Mouse (Mus musculus): ENCODE measurements around the gene Cct3. TPM values are rescaled to one million over a fixed set of nuclear protein-coding genes. Genes with fewer than 3 reads are reported as not detected.
"Not testable (repeated sequence)": the region's sequence is repeated elsewhere in the genome, so short reads cannot be mapped to it uniquely, and the experiment has no call there.

The Cct3 gene
- polyA plus RNA-seq, 1 experiment: 157 TPM

DNA sequence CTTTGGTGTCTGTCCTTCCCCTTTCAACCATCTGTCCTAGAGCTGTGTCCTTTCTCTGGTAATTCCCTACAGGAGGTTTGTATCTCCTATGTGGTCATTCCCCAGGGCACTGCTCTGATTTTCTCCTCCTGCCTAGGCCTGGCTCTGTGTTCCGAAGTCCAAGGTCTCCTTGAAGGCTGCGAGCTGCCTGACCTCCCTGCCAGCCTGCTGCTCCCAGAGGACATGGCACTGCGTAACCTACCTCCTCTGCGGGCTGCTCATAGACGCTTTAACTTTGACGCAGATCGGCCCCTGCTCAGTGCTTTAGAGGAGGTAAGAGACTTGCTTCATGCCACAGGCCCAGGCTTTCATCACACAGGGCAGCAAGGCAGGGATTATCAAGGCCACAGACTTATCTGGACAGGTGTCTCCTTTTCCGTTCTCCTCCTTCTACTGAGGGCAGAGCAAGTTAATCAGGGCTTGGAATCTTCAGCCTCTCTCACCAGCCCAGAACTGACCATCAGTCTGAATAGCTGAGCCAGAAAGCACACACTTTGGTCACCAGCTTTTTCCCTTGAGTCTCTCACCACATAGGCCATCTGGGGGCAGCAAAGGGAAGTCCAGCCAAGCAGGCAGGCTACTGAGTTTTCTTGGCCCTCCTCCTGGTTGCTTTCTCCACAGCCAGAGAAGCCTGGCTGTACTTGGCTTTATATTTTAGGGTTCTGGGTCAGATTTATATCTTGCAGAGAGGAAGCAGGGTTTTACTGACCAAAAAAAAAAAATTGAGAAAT lies 57.7 kb downstream of the Cct3 start:
- peak in 1 of 2 experiments; percentile 48 for DNase-seq (ENCODE audit: extremely low spot score in 1 of 2, low spot score in 1 of 2)

DNA sequence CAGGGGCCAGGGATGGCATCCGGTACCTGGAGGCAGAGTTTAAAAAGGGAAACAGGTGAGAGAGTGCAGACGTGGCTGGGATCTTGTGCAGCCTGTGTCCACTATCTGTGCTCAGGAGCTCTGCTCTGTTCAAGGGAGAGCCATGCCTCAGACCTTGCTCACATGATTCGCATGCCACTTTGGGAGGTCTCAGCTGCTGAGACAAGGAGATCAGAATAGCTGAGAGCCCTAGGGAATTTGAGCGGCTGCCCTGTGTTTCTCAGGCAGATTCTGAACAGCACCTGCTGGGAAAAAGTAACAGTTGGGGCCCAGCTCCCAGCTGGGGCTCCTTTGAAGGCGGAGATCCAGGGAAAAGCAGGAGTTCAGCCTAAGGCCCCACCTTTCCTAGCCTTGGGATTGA lies 62.7 kb downstream of the Cct3 start:
- DNase-seq (ENCODE audit: extremely low spot score in 1 of 2, low spot score in 1 of 2): no peak

DNA sequence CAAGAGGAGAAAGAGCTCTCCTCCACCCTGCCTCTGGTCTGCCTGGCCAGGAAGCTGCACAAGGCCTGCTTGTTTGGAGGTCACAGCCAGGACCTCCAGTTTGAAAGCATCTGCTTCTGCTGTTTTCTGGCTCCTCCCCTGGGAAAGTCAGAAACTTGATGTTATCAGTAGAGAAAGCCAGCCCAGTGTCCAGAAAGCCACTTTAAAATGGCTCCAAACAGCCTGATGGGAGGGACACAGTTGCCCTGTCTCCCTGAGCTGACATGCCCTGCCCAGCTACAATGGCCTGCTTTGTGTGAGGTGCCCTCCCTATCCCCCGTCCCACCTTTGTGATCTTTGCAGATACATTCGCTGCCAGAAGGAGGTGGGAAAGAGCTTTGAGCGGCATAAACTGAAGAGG lies 63.1 kb downstream of the Cct3 start:
- DNase-seq (ENCODE audit: extremely low spot score in 1 of 2, low spot score in 1 of 2): no peak

DNA sequence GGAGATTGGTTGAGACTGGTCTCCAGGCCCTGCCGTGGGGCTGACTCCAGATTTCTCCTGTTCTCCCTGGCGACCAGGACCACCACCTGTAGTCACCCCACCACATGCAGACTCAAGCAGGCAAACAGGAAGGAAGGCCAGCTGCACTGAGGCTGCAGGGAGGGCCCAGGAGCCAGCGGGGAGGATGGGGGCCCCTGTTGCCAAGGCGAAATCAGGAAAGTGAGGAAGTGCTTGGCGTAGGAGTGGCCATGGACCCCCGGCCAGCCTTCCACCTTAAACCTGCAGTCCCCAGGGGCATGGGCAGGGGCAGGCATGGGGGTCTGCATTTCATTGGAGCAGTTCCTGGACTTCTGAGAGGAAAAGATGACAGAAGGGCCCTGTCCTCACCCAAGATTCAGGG lies 64.2 kb downstream of the Cct3 start:
- no peak for DNase-seq (ENCODE audit: extremely low spot score in 1 of 2, low spot score in 1 of 2)

DNA sequence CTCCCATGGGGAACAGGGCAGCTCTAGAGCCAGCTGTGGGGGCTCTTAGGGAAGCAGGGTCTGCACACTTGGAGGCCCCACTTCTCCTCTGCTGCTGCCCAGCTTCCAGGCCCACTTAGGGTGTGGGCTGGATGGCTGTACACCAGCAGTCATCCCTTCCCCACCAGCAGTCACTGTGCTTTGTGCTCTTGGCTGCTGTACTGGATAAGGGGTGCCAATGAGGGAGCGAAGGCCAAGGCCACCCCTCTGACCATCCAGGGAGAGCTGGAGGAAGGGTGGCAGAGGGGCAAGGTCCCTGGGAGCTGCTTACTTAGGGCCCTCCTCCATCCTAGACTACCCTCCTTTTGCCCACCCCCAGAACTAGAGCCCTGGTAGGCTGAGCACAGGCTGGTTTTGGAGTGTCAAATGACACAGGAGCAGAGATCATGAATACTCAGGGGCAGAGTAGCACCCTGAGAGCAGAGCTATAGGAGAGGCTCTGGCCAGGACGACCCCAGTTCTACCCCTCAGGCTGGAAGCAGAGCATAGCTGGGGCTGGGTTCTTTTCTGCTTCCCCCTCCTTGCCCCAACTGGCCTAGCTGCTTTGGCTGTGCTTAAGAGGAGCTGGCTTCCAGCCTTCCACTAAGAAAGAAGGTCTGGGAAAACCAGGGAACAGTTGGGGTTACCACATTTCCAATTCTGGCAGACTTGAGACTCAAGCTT lies 64.8 kb downstream of the Cct3 start:
- no peak for DNase-seq (ENCODE audit: extremely low spot score in 1 of 2, low spot score in 1 of 2)

DNA sequence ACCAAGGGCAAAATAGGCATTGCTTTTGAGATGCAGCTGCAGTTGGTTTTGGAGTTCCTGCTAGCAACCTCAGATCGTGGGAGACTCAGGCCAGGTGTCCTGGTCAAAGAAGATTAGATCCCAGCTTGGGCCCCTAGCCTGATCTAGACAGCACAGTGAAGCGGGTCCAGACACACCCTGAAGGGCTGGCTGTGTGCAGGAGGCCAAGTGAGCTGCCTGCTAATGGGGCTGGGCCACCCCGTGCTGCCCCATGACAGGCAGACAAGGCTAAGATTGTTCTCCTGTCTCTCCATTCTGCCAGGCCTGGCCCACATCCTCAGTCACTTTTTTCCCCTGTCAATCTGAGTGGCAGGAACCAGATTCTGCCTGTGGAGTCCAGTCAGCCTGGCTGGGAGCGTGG lies 66.8 kb downstream of the Cct3 start:
- DNase-seq (ENCODE audit: extremely low spot score in 1 of 2, low spot score in 1 of 2): peak in 1 of 2 experiments; percentile 44

DNA sequence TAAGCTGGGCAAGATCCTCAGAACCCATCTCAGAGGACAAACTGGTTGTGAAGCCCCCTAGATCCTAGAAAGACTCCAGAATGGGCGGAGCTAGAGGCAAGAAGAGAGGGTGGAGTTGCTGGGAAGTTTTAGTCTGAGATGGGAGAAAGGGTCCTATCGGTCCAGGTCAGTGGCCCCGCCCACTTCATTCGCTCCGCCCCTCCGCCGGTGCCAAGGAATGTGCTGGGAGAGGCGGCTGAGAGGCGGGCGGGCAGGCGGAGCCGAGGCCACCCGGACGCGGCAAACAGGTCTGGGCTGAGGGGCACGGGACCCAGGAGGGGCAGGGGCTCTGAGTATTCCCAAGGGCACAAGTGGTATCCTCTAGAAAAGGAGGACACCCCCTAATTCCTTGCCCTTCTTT lies 67.4 kb downstream of the Cct3 start, which contains the start of gene Paqr6:
Paqr6 (plus strand) TSS at position 248 of the 400 bp plus-strand sequence.
- no peak for DNase-seq (ENCODE audit: extremely low spot score in 1 of 2, low spot score in 1 of 2)

DNA sequence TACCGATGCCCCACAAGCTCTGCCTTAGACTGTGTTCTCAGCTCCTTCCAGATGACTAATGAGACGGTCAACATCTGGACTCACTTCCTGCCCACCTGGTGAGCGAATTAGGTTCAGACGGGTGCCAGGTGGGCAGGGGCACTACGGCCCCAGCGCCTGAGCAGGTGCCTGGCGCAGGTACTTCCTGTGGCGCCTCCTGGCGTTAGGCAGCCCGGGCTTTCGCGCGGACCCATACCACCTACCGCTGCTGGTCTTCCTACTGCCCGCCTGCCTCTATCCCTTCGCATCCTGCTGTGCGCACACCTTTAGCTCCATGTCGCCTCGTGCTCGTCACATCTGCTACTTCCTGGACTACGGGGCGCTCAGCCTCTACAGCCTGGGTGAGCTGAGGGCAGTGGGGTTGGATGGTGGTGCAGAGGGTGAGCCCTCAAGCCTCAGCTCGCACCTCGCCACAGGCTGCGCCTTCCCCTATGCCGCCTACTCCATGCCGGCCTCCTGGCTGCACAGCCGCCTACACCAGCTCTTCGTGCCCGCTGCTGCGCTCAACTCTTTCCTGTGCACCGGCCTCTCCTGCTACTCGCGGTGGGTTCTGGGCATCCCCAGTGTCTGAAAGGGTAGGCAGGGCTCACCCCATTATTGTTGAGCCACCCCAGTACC lies 68.9 kb downstream of the Cct3 start:
- peak in 1 of 2 experiments; percentile 38 for DNase-seq (ENCODE audit: extremely low spot score in 1 of 2, low spot score in 1 of 2)

DNA sequence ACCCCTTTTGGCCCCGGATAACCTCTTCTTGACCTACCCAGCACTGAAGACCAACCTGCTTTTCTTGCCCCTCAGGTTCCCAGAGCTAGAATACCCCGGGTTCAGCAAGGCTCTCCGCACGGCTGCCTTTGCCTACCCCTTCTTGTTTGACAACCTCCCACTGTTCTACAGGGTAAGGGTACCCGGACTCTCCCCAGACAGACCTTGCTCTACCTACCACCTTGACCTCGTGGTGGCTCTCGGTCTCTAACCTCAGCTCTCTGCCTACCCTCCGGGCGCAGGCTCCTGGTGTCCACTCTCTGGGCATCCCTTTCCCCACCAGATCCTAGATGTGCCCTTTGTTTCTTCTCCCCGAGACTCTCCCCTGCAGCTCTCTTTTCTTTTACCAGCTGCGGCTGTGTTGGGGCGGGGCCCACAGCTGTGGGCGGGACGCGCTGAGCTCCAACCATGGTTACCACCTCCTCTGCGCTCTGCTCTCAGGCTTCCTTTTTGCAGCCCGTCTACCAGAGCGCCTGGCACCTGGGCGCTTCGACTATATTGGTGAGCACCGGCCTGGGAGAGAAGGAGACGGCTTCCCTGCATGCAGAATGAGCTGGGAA lies 70.0 kb downstream of the Cct3 start:
- DNase-seq (ENCODE audit: extremely low spot score in 1 of 2, low spot score in 1 of 2): peak in 1 of 2 experiments; percentile 74

DNA sequence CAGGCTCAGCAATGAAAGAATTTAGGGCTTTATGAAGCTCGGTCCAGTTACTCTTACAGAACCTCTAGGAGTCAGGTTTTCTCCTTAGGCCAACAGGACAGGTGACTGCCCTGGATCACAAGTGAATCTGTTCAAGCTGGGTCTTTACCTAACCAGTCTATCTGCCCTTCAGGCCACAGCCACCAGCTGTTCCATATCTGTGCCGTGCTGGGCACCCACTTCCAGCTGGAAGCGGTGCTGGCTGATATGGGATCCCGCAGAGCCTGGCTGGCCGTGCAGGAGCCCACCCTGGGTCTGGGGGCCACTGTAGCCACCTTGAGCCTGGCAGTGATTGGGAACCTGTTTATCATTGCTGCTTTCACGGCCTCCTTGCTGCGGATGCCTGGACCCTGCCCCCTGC lies 70.6 kb downstream of the Cct3 start:
- DNase-seq (ENCODE audit: extremely low spot score in 1 of 2, low spot score in 1 of 2): not testable (repeated sequence)

DNA sequence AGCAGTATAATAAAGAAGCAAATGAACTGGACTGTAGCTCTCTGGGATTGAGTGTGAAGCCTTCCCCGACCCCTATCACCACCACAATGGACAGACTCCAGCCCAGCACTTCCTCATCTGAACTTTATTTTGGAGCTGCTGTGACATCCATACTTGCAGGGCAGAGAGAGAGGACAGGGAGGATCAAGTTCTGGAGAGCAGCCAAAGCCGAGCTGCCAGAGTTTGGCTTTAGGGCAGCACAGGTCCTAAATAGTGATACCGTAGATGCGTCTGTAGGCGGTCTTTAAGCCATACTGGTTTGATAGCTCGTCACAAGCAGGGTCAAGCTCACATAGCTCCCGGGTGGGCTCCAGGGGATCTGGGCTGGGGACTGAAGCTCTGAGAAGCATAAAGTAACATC lies 71.6 kb downstream of the Cct3 start:
- DNase-seq (ENCODE audit: extremely low spot score in 1 of 2, low spot score in 1 of 2): not testable (repeated sequence)

Other genes starting within 250 kb of the Cct3 start
- gene Naxe, start 238.6 kb upstream of the Cct3 start, polyA plus RNA-seq (2012; rRNA removed): 79.5 and 90.3 TPM in 2 replicates
- gene Ttc24, start 218.8 kb upstream of the Cct3 start, polyA plus RNA-seq (2012; rRNA removed): not detected in 2 replicates
- 0.64 and 0.74 TPM in 2 replicates for gene Iqgap3, start 215.1 kb upstream of the Cct3 start, polyA plus RNA-seq (2012; rRNA removed)
- 137 and 138 TPM in 2 replicates for gene Mef2d, start 154.7 kb upstream of the Cct3 start, polyA plus RNA-seq (2012; rRNA removed)
- gene Rhbg, start 42.4 kb upstream of the Cct3 start, polyA plus RNA-seq (2012; rRNA removed): not detected in 2 replicates
- not detected in 2 replicates for gene Gm38392, start 9.9 kb upstream of the Cct3 start, polyA plus RNA-seq (2012; rRNA removed)
- 4.2 and 5.1 TPM in 2 replicates for gene Tsacc, start 117 bp upstream of the Cct3 start, polyA plus RNA-seq (2012; rRNA removed)
- 88.0 and 91.7 TPM in 2 replicates for gene Glmp, start 27.9 kb downstream of the Cct3 start, polyA plus RNA-seq (2012; rRNA removed)
- 0.64 and 0.78 TPM in 2 replicates for gene Tmem79, start 39.0 kb downstream of the Cct3 start, polyA plus RNA-seq (2012; rRNA removed)
- gene Smg5, start 39.1 kb downstream of the Cct3 start, polyA plus RNA-seq (2012; rRNA removed): 87.8 and 92.8 TPM in 2 replicates
- 29.8 and 29.9 TPM in 2 replicates for gene Paqr6, start 67.5 kb downstream of the Cct3 start, polyA plus RNA-seq (2012; rRNA removed)
- 0.46 and 2.3 TPM in 2 replicates for gene Bglap3, start 75.6 kb downstream of the Cct3 start, polyA plus RNA-seq (2012; rRNA removed)
- gene Bglap2, start 81.6 kb downstream of the Cct3 start, polyA plus RNA-seq (2012; rRNA removed): 1.6 and 5.5 TPM in 2 replicates
- 0.34 and 2.3 TPM in 2 replicates for gene Bglap, start 87.3 kb downstream of the Cct3 start, polyA plus RNA-seq (2012; rRNA removed)
- 12.6 and 14.3 TPM in 2 replicates for gene Pmf1, start 113.2 kb downstream of the Cct3 start, polyA plus RNA-seq (2012; rRNA removed)
- 59.9 and 61.4 TPM in 2 replicates for gene Slc25a44, start 128.0 kb downstream of the Cct3 start, polyA plus RNA-seq (2012; rRNA removed)
- gene Sema4a, start 164.1 kb downstream of the Cct3 start, polyA plus RNA-seq (2012; rRNA removed): 66.2 and 70.8 TPM in 2 replicates
- 52.5 and 53.9 TPM in 2 replicates for gene Lmna, start 212.8 kb downstream of the Cct3 start, polyA plus RNA-seq (2012; rRNA removed)
- gene Mex3a, start 235.3 kb downstream of the Cct3 start, polyA plus RNA-seq (2012; rRNA removed): 4.5 and 4.7 TPM in 2 replicates